8 mouse cellular contexts compared by ENCODE assay signal in the genomic region with DNA sequence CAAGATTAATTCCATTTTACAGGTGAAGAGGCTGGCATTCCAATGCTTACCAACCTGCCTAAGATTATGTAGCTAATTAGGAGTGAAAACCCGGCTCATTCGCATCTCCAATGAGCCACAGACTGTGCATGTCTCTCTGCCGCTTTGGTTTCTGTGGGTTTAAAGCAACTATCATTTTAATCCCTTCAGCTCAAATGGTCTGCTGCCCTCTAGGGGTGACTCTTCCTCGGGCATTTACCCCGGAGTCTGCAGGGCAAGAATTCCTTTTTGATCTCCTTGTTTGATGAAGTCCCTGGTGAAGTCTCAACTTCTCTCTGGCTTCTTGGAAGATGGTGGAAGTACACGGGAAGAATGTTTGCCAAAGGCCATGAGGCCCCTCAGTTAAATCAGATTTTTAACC.
A peak's percentile ranks its signal among the peaks of the same experiment; 100 is the strongest.
DNase-seq lines count a peak whose midpoint lies in the region; ATAC-seq and TF ChIP-seq lines count a peak whose summit lies in the region.

No protein-coding gene starts in this region.

- H3K4me3 ChIP-seq in heart, postnatal 0 days (ENCODE audit: low read depth, low read length): no peak overlapping the region
- no peak overlapping the region for H3K4me3 ChIP-seq in heart, embryonic 10.5 days
- no peak overlapping the region for H3K4me3 ChIP-seq in ES-E14 (ENCODE audit: insufficient read depth in 1 of 2, low read depth in 1 of 2, low read length in 2 of 2, poor library complexity in 1 of 2, severe bottlenecking in 1 of 2)
- no peak overlapping the region for H3K4me3 ChIP-seq in hindbrain, postnatal 0 days (ENCODE audit: low read length)

- no peak for TF ChIP-seq EP300 in heart, postnatal 0 days (IDR thresholded peaks at IDR 0.05; ENCODE audit: low read depth)

- peak; percentile 63 for TF ChIP-seq CTCF in heart, postnatal 0 days (IDR thresholded peaks at IDR 0.05; ENCODE audit: low read depth)
- peak; percentile 73 for TF ChIP-seq CTCF in hindbrain, postnatal 0 days (IDR thresholded peaks at IDR 0.05; ENCODE audit: low read depth)

- no peak for ATAC-seq in heart, postnatal 0 days (ENCODE audit: insufficient read depth, low read depth)
- no peak for ATAC-seq in hindbrain, postnatal 0 days

- no peaks in the 10 kb centered on the region for H3K27me3 ChIP-seq in heart, postnatal 0 days (ENCODE audit: control insufficient read depth, insufficient read depth, low read length)
- no peaks in the 10 kb centered on the region; the same call in 1 of the 2 replicates for H3K27me3 ChIP-seq in heart, embryonic 10.5 days (ENCODE audit: insufficient read depth, poor library complexity, severe bottlenecking)
- no peaks in the 10 kb centered on the region for H3K27me3 ChIP-seq in hindbrain, postnatal 0 days (ENCODE audit: insufficient read depth, low read length)

- H3K36me3 ChIP-seq in heart, postnatal 0 days (replicated peaks; ENCODE audit: control insufficient read depth, insufficient read depth, low read length): no peaks in the 10 kb centered on the region
- no peaks in the 10 kb centered on the region for H3K36me3 ChIP-seq in heart, embryonic 10.5 days
- H3K36me3 ChIP-seq in ES-E14 (ENCODE audit: control insufficient read depth, insufficient read depth, low read length, poor library complexity, severe bottlenecking): no peaks in the 10 kb centered on the region
- no peaks in the 10 kb centered on the region for H3K36me3 ChIP-seq in hindbrain, postnatal 0 days (ENCODE audit: insufficient read depth, low read length)

- no peak overlapping the region for H3K9ac ChIP-seq in heart, postnatal 0 days (replicated peaks; ENCODE audit: low read depth, low read length)
- no peak overlapping the region for H3K9ac ChIP-seq in ES-E14 (ENCODE audit: insufficient read depth, low read depth, low read length, poor library complexity, severe bottlenecking)
- H3K9ac ChIP-seq in hindbrain, postnatal 0 days (replicated peaks; ENCODE audit: low read length): no peak overlapping the region

- no peaks in the 10 kb centered on the region for H3K9me3 ChIP-seq in heart, postnatal 0 days (replicated peaks; ENCODE audit: control insufficient read depth, low read length)
- no peaks in the 10 kb centered on the region for H3K9me3 ChIP-seq in heart, embryonic 10.5 days
- H3K9me3 ChIP-seq in ES-E14 (ENCODE audit: control insufficient read depth, insufficient read depth, low read depth, low read length): no peaks in the 10 kb centered on the region
- H3K9me3 ChIP-seq in hindbrain, postnatal 0 days (ENCODE audit: low read length): no peaks in the 10 kb centered on the region

- no peak overlapping the region for H3K4me2 ChIP-seq in heart, postnatal 0 days (ENCODE audit: low read depth, low read length)
- no peak overlapping the region for H3K4me2 ChIP-seq in hindbrain, postnatal 0 days (ENCODE audit: low read depth, low read length)

- WGBS in heart, postnatal 0 days: 33% methylated on average over 6 of the region's 6 CpGs
- WGBS in heart, embryonic 10.5 days: 34% methylated on average over 6 of the region's 6 CpGs
- WGBS in hindbrain, postnatal 0 days: 23% methylated on average over 6 of the region's 6 CpGs

- DNase-seq in heart, postnatal 0 days (ENCODE audit: low spot score): peak; percentile 36
- DNase-seq in heart, embryonic 10.5 days (ENCODE audit: low spot score): no peak
- peak; percentile 42 for DNase-seq in ES-E14 (ENCODE audit: low read depth, low spot score)
- DNase-seq in cerebellum, postnatal 36 days: peak; percentile 40 to 46
- DNase-seq in hindbrain, postnatal 0 days (ENCODE audit: low spot score): peak; percentile 69
- DNase-seq in left cerebral cortex, adult 9 months (ENCODE audit: low spot score in 2 of 2): peak; percentile 16 to 76
- peak; percentile 24 to 29 for DNase-seq in natural killer cell, adult 2 months (ENCODE audit: low spot score in 2 of 2)
- peak; percentile 86 for DNase-seq in thymus, postnatal 14 days

- peaks cover 15% of the 10 kb centered on the region for H3K4me1 ChIP-seq in heart, postnatal 0 days (ENCODE audit: control insufficient read depth, insufficient read depth)
- H3K4me1 ChIP-seq in heart, embryonic 10.5 days: peaks cover 22% of the 10 kb centered on the region
- H3K4me1 ChIP-seq in ES-E14 (ENCODE audit: control insufficient read depth in 2 of 2, insufficient read depth in 2 of 2, low read length in 2 of 2, poor library complexity in 1 of 2): peaks cover 0 to 2% of the 10 kb centered on the region in 2 experiments; a peak in 1 of 4 replicates
- no peaks in the 10 kb centered on the region for H3K4me1 ChIP-seq in hindbrain, postnatal 0 days (ENCODE audit: insufficient read depth, low read length)

- H3K27ac ChIP-seq in heart, postnatal 0 days (ENCODE audit: low read depth): no peak overlapping the region
- H3K27ac ChIP-seq in heart, embryonic 10.5 days: no peak overlapping the region
- no peak overlapping the region for H3K27ac ChIP-seq in ES-E14 (ENCODE audit: insufficient read depth, low read depth, low read length, poor library complexity, severe bottlenecking)
- no peak overlapping the region for H3K27ac ChIP-seq in hindbrain, postnatal 0 days

- in situ Hi-C loops in ES-E14 (cut with MboI; ENCODE audit: low sequenced_read_pairs in 2 of 2, unreplicated experiment in 2 of 2): no loop called here

TF ChIP-seq in ES-E14, 5 proteins besides CTCF, POLR2A, EP300 and RAD21:
- no peak for TF ChIP-seq HCFC1 (IDR thresholded peaks at IDR 0.05; ENCODE audit: borderline replicate concordance, insufficient read depth, low read length)
- TF ChIP-seq ZNF384 (IDR thresholded peaks at IDR 0.05; ENCODE audit: low read depth, low read length): no peak
- no peak for TF ChIP-seq MAFK (IDR thresholded peaks at IDR 0.05; ENCODE audit: insufficient read depth, low read depth, low read length)
- TF ChIP-seq ZC3H11A (IDR thresholded peaks at IDR 0.05; ENCODE audit: borderline replicate concordance, low read depth, low read length): no peak
- TF ChIP-seq CHD2 (IDR thresholded peaks at IDR 0.05; ENCODE audit: low read depth, low read length): no peak
